Comparison of ENCODE assay signal across 14 mouse cellular contexts in the genomic region with DNA sequence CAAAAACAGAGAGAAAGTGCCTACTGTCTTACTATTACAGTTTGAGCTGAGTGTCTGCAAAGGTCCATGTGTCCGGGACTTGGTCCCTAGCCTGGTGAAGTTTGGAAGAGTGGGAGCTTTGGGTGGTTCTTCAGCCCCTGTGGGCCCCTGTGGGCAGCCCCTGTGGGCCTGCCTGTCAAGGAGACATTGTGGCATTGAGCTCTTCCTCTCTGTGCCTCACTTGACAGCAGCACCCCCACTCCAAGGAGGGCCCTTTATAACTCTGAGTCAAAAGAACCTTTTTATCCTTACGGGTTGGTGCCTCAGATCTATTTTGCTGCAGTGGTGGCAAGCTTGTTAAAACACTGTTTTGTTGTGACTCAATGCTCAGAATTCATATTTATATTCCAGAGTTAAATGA.
A peak's percentile ranks its signal among the peaks of the same experiment; 100 is the strongest.
DNase-seq lines count a peak whose midpoint lies in the region; ATAC-seq and TF ChIP-seq lines count a peak whose summit lies in the region.
"Had no signal": no experiment of that assay in that cellular context is flagged by ENCODE, and none has a peak within 500 bp of the region (broad histone marks: within the 10 kb centered on the region; RNA-seq: fewer than 3 reads in every experiment).

No protein-coding gene starts in this region.

- H3K4me3 ChIP-seq in gastrocnemius, adult 2 months = no peak overlapping the region
- H3K4me3 ChIP-seq in kidney, embryonic 15.5 days (replicated peaks) = no peak overlapping the region
- no peak overlapping the region for H3K4me3 ChIP-seq in embryonic facial prominence, embryonic 13.5 days
- no peak overlapping the region for H3K4me3 ChIP-seq in limb, embryonic 13.5 days
- H3K4me3 ChIP-seq: liver, embryonic 13.5 days had no signal

- WGBS in kidney, embryonic 15.5 days = 86% methylated on average over 2 of the region's 2 CpGs
- 73% methylated on average over 2 of the region's 2 CpGs for WGBS in embryonic facial prominence, embryonic 13.5 days
- WGBS in limb, embryonic 13.5 days = 71% methylated on average over 2 of the region's 2 CpGs

- ATAC-seq in kidney, embryonic 15.5 days (replicated peaks; ENCODE audit: low FRiP score) = no peak
- ATAC-seq in embryonic facial prominence, embryonic 13.5 days (ENCODE audit: insufficient number of reproducible peaks, insufficient read depth, low FRiP score, low TSS enrichment, low read depth) = no peak
- no peak for ATAC-seq in limb, embryonic 13.5 days (ENCODE audit: low FRiP score, low read depth)
- no peak for ATAC-seq in erythroid progenitor cell, adult 5-6 weeks (replicated peaks; ENCODE audit: low FRiP score, poor library complexity, severe bottlenecking)

- H3K4me1 ChIP-seq in kidney, embryonic 15.5 days = peaks cover 26% of the 10 kb centered on the region
- peaks cover 53% of the 10 kb centered on the region for H3K4me1 ChIP-seq in embryonic facial prominence, embryonic 13.5 days
- peaks cover 72% of the 10 kb centered on the region for H3K4me1 ChIP-seq in limb, embryonic 13.5 days

- intact Hi-C loops in gastrocnemius, adult 2 months (cut with DNase I) = no loop called here

- no peaks in the 10 kb centered on the region for H3K9me3 ChIP-seq in kidney, embryonic 15.5 days (replicated peaks)
- H3K9me3 ChIP-seq in embryonic facial prominence, embryonic 13.5 days = no peaks in the 10 kb centered on the region
- no peaks in the 10 kb centered on the region for H3K9me3 ChIP-seq in limb, embryonic 13.5 days
- H3K9me3 ChIP-seq: liver, embryonic 13.5 days had no signal

- H3K9ac ChIP-seq in kidney, embryonic 15.5 days = no peak overlapping the region
- H3K9ac ChIP-seq in embryonic facial prominence, embryonic 13.5 days = no peak overlapping the region
- no peak overlapping the region for H3K9ac ChIP-seq in limb, embryonic 13.5 days
- H3K9ac ChIP-seq: forebrain, postnatal 0 days; liver, embryonic 13.5 days had no signal

- peaks cover 44% of the 10 kb centered on the region for H3K36me3 ChIP-seq in kidney, embryonic 15.5 days
- peaks cover 26% of the 10 kb centered on the region for H3K36me3 ChIP-seq in embryonic facial prominence, embryonic 13.5 days
- H3K36me3 ChIP-seq in limb, embryonic 13.5 days = peaks cover 35% of the 10 kb centered on the region

- no peak for DNase-seq in gastrocnemius, adult 2 months
- no peak for DNase-seq in gastrocnemius, adult 18-20 months (ENCODE audit: low spot score)
- DNase-seq in kidney, adult 8-10 months = no peak
- DNase-seq in urinary bladder, postnatal 14 days (ENCODE audit: low spot score) = no peak
- DNase-seq: cerebellum, adult 11 months; forebrain, postnatal 0 days; gastrocnemius, postnatal 36 days; liver, embryonic 13.5 days; spleen, adult 18-20 months; thymus, adult 2 months had no signal

- H3K4me2 ChIP-seq in kidney, embryonic 15.5 days = no peak overlapping the region
- no peak overlapping the region for H3K4me2 ChIP-seq in embryonic facial prominence, embryonic 13.5 days
- no peak overlapping the region for H3K4me2 ChIP-seq in limb, embryonic 13.5 days (replicated peaks)
- H3K4me2 ChIP-seq: liver, embryonic 13.5 days had no signal

- H3K27ac ChIP-seq in gastrocnemius, adult 2 months = peak overlapping the region; percentile 95
- 0 out of 2 replicates have a peak overlapping the region, but pooled peaks have one; percentile 9 for H3K27ac ChIP-seq in kidney, embryonic 15.5 days
- H3K27ac ChIP-seq in embryonic facial prominence, embryonic 13.5 days = peak overlapping the region; percentile 86
- H3K27ac ChIP-seq in limb, embryonic 13.5 days = peak overlapping the region; percentile 88

- H3K27me3 ChIP-seq in kidney, embryonic 15.5 days = no peaks in the 10 kb centered on the region
- H3K27me3 ChIP-seq in embryonic facial prominence, embryonic 13.5 days = no peaks in the 10 kb centered on the region
- H3K27me3 ChIP-seq in limb, embryonic 13.5 days = no peaks in the 10 kb centered on the region
- H3K27me3 ChIP-seq: liver, embryonic 13.5 days had no signal

- TF ChIP-seq CTCF in gastrocnemius, adult 2 months (IDR thresholded peaks at IDR 0.05) = no peak

Comparison
In these comparisons a context has a peak if more than half of its experiments do, and no peak if none do; other contexts are left out.
1. H3K27ac ChIP-seq: peak in every context shown above with its lines; median percentile 95 in gastrocnemius, adult 2 months; 88 in limb, embryonic 13.5 days; 86 in embryonic facial prominence, embryonic 13.5 days; 9 in kidney, embryonic 15.5 days.